Mouse (Mus musculus) embryonic fibroblast, embryonic 13.5 days (primary cell): ENCODE data around the gene Thoc6.

Source experiments
- CTCF ChIP-seq: IDR thresholded peaks from 2 replicates; pipeline ENCODE4 v1.5.1; 2011; ENCODE audit warnings: mild to moderate bottlenecking, control low read depth, low read length, moderate library complexity, borderline replicate concordance; ENCODE audit not compliant: insufficient read depth
- POLR2A ChIP-seq: IDR thresholded peaks from 2 replicates; pipeline ENCODE4 v1.6.1; 2011; ENCODE audit warnings: low read depth, mild to moderate bottlenecking, control low read depth, low read length, moderate library complexity

DNA sequence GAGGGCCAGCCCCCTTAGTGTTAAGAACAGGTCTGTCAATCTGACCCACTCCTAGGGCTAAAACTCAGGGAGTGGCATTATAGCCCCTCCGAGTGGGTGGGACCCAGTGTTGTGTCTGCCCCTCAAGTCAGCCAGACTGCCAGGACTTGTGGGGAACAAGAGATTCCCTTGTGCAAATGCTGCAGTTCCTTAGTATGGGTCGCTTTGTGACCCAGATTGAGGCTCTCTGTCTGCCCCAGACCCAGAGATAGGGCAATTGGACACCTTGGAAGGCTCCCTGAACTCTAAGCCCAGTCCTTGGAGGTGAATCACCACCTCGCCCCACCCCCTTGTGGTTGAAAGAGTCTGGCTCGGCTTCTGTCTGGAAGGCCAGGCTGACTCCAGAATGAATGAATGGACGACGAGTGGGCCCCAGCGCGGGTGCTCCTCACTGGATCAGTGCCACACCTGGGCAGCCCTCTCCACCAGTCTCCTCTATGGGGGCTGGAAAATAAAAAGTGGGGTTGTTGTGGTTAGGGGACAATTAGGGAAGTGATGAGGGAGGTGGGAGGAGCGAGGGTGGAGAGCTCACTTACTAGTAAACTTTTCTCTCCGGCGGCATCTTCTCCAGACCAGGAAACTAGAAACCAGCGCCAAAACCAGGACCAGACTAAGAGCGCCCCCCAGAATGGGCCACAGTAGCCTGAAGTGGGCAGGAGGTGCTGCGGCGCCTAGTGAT is 2.0 kb upstream of the Thoc6 start:
- no peak for TF ChIP-seq CTCF
- TF ChIP-seq POLR2A = peak; percentile 77
